22 mouse cellular contexts compared by ENCODE assay signal in genomic region chr9:110094761-110095160, GRCm38 (mm10). TPM values are rescaled to one million over a fixed set of nuclear protein-coding genes. Genes with fewer than 3 reads are reported as not detected.
DNase-seq lines count a peak whose midpoint lies in the region; ATAC-seq and TF ChIP-seq lines count a peak whose summit lies in the region.
"Had no signal": no experiment of that assay in that cellular context is flagged by ENCODE, and none has a peak within 500 bp of the region (broad histone marks: within the 10 kb centered on the region; RNA-seq: fewer than 3 reads in every experiment).

No protein-coding gene starts in this region.

- no peaks in the 10 kb centered on the region for H3K27me3 ChIP-seq in midbrain, postnatal 0 days (ENCODE audit: insufficient read depth, low read length)
- H3K27me3 ChIP-seq in midbrain, embryonic 16.5 days (ENCODE audit: control insufficient read depth, insufficient read depth, low read depth, low read length), result no peaks in the 10 kb centered on the region
- H3K27me3 ChIP-seq in stomach, postnatal 0 days (ENCODE audit: control insufficient read depth, insufficient read depth, low read length), result no peaks in the 10 kb centered on the region
- no peaks in the 10 kb centered on the region for H3K27me3 ChIP-seq in liver, postnatal 0 days (ENCODE audit: insufficient read depth, low read length)
- H3K27me3 ChIP-seq: embryonic facial prominence, embryonic 13.5 days; forebrain, embryonic 12.5 days; heart, embryonic 15.5 days; hindbrain, embryonic 15.5 days had no signal

- no peaks in the 10 kb centered on the region for H3K4me1 ChIP-seq in midbrain, postnatal 0 days (ENCODE audit: insufficient read depth, low read length)
- no peaks in the 10 kb centered on the region for H3K4me1 ChIP-seq in midbrain, embryonic 16.5 days (ENCODE audit: control insufficient read depth, insufficient read depth, low read length)
- no peaks in the 10 kb centered on the region for H3K4me1 ChIP-seq in stomach, postnatal 0 days (replicated peaks; ENCODE audit: control insufficient read depth, insufficient read depth)
- H3K4me1 ChIP-seq in liver, postnatal 0 days (ENCODE audit: insufficient read depth), result no peaks in the 10 kb centered on the region; the same call in 1 of the 2 replicates
- H3K4me1 ChIP-seq: embryonic facial prominence, embryonic 13.5 days; forebrain, embryonic 12.5 days; hindbrain, embryonic 15.5 days had no signal

- H3K9ac ChIP-seq in midbrain, postnatal 0 days (replicated peaks; ENCODE audit: low read length, poor library complexity, severe bottlenecking), result no peak overlapping the region
- no peak overlapping the region for H3K9ac ChIP-seq in midbrain, embryonic 16.5 days (ENCODE audit: low read depth, low read length)
- H3K9ac ChIP-seq in stomach, postnatal 0 days (ENCODE audit: low read length), result no peak overlapping the region
- no peak overlapping the region for H3K9ac ChIP-seq in liver, postnatal 0 days (replicated peaks)
- H3K9ac ChIP-seq: embryonic facial prominence, embryonic 13.5 days; forebrain, embryonic 12.5 days; heart, embryonic 15.5 days; hindbrain, embryonic 15.5 days had no signal

- ATAC-seq in midbrain, postnatal 0 days (ENCODE audit: low FRiP score), result no peak
- ATAC-seq in midbrain, embryonic 16.5 days, result no peak
- no peak for ATAC-seq in stomach, postnatal 0 days (ENCODE audit: low FRiP score, low TSS enrichment)
- ATAC-seq in liver, postnatal 0 days, result no peak
- ATAC-seq: activated CD4-positive, CD25-positive, alpha-beta regulatory T cell, adult 4 months; forebrain, embryonic 16.5 days had no signal

- WGBS in midbrain, postnatal 0 days, result 97% methylated on average over 4 of the region's 4 CpGs
- WGBS in midbrain, embryonic 16.5 days, result 96% methylated on average over 4 of the region's 4 CpGs
- WGBS in stomach, postnatal 0 days, result 95% methylated on average over 4 of the region's 4 CpGs
- 93% methylated on average over 4 of the region's 4 CpGs for WGBS in liver, postnatal 0 days (ENCODE audit: insufficient replicate concordance)

- no peak for DNase-seq in gastrocnemius, adult 2 months
- DNase-seq in gastrocnemius, postnatal 4 days (ENCODE audit: low spot score in 2 of 2), result no peak
- DNase-seq in layer of hippocampus, adult 2 months (ENCODE audit: low spot score in 2 of 2), result no peak
- no peak for DNase-seq in layer of hippocampus, adult 9-10 months (ENCODE audit: low spot score)
- no peak for DNase-seq in midbrain, postnatal 0 days (ENCODE audit: low spot score)
- DNase-seq in stomach, postnatal 0 days (ENCODE audit: low spot score), result no peak
- DNase-seq in liver, postnatal 0 days, result no peak
- DNase-seq: adrenal gland, postnatal 14 days; B cell, adult 2 months; cerebellum, adult 11-12 months; cerebellum, adult 9-11 months; cerebellum, postnatal 36 days; gastrocnemius, postnatal 25 days; heart, adult 11 months had no signal

- peaks cover 64% of the 10 kb centered on the region for H3K36me3 ChIP-seq in midbrain, postnatal 0 days (ENCODE audit: insufficient read depth, low read length)
- peaks cover 67% of the 10 kb centered on the region for H3K36me3 ChIP-seq in midbrain, embryonic 16.5 days (ENCODE audit: control insufficient read depth, insufficient read depth, low read length)
- peaks cover 30% of the 10 kb centered on the region for H3K36me3 ChIP-seq in stomach, postnatal 0 days (ENCODE audit: control insufficient read depth, insufficient read depth, low read length)
- peaks cover 61% of the 10 kb centered on the region for H3K36me3 ChIP-seq in liver, postnatal 0 days (replicated peaks; ENCODE audit: insufficient read depth, low read length)

- TF ChIP-seq CTCF in gastrocnemius, adult 2 months (IDR thresholded peaks at IDR 0.05), result peak; percentile 2; the same call in 1 of the 2 replicates
- TF ChIP-seq CTCF in layer of hippocampus, adult 2 months (conservative IDR thresholded peaks at IDR 0.05), result peak; percentile 39
- TF ChIP-seq CTCF in midbrain, postnatal 0 days (IDR thresholded peaks at IDR 0.05), result peak; percentile 37; the same call in 1 of the 2 replicates
- TF ChIP-seq CTCF in stomach, postnatal 0 days (IDR thresholded peaks at IDR 0.05; ENCODE audit: low read depth), result 0 out of 2 replicates have a peak, but pooled peaks have one; percentile 2
- TF ChIP-seq CTCF in liver, postnatal 0 days (IDR thresholded peaks at IDR 0.05; ENCODE audit: low read depth), result no peak

- intact Hi-C loops in gastrocnemius, adult 2 months (cut with DNase I), result no loop called here

- no peaks in the 10 kb centered on the region for H3K9me3 ChIP-seq in midbrain, postnatal 0 days (ENCODE audit: low read length)
- H3K9me3 ChIP-seq in midbrain, embryonic 16.5 days (replicated peaks; ENCODE audit: control insufficient read depth, low read length, poor library complexity, severe bottlenecking), result no peaks in the 10 kb centered on the region
- H3K9me3 ChIP-seq in stomach, postnatal 0 days (ENCODE audit: control insufficient read depth, low read length), result no peaks in the 10 kb centered on the region
- no peaks in the 10 kb centered on the region for H3K9me3 ChIP-seq in liver, postnatal 0 days (ENCODE audit: low read length)
- H3K9me3 ChIP-seq: embryonic facial prominence, embryonic 13.5 days; forebrain, embryonic 12.5 days; heart, embryonic 15.5 days; hindbrain, embryonic 15.5 days had no signal

- no peak overlapping the region for H3K4me2 ChIP-seq in midbrain, postnatal 0 days (ENCODE audit: low read depth, low read length, poor library complexity, severe bottlenecking)
- no peak overlapping the region for H3K4me2 ChIP-seq in midbrain, embryonic 16.5 days (ENCODE audit: low read length)
- H3K4me2 ChIP-seq in stomach, postnatal 0 days (replicated peaks; ENCODE audit: low read depth), result no peak overlapping the region
- H3K4me2 ChIP-seq in liver, postnatal 0 days (ENCODE audit: low read depth, low read length), result no peak overlapping the region
- H3K4me2 ChIP-seq: embryonic facial prominence, embryonic 13.5 days; forebrain, embryonic 12.5 days; heart, embryonic 11.5 days; heart, embryonic 15.5 days; hindbrain, embryonic 15.5 days had no signal

- no peak overlapping the region for H3K4me3 ChIP-seq in gastrocnemius, adult 2 months
- H3K4me3 ChIP-seq in layer of hippocampus, adult 2 months, result no peak overlapping the region
- no peak overlapping the region for H3K4me3 ChIP-seq in midbrain, postnatal 0 days (ENCODE audit: low read depth, low read length)
- H3K4me3 ChIP-seq in midbrain, embryonic 16.5 days (ENCODE audit: low read depth, low read length), result no peak overlapping the region
- H3K4me3 ChIP-seq in stomach, postnatal 0 days (ENCODE audit: low read depth, low read length), result no peak overlapping the region
- no peak overlapping the region for H3K4me3 ChIP-seq in liver, postnatal 0 days (ENCODE audit: low read depth, low read length)
- H3K4me3 ChIP-seq: embryonic facial prominence, embryonic 13.5 days; forebrain, embryonic 12.5 days; heart, embryonic 15.5 days; hindbrain, embryonic 15.5 days had no signal

- no peak overlapping the region for H3K27ac ChIP-seq in gastrocnemius, adult 2 months
- no peak overlapping the region for H3K27ac ChIP-seq in layer of hippocampus, adult 2 months
- no peak overlapping the region for H3K27ac ChIP-seq in midbrain, postnatal 0 days (ENCODE audit: low read depth, low read length)
- no peak overlapping the region for H3K27ac ChIP-seq in midbrain, embryonic 16.5 days (ENCODE audit: low read length)
- H3K27ac ChIP-seq in stomach, postnatal 0 days (replicated peaks), result no peak overlapping the region
- H3K27ac ChIP-seq in liver, postnatal 0 days (ENCODE audit: low read depth), result no peak overlapping the region
- H3K27ac ChIP-seq: embryonic facial prominence, embryonic 13.5 days; forebrain, embryonic 12.5 days; heart, embryonic 15.5 days; hindbrain, embryonic 15.5 days had no signal

- no peak for TF ChIP-seq EP300 in stomach, postnatal 0 days (optimal IDR thresholded peaks at IDR 0.05)
- TF ChIP-seq EP300 in liver, postnatal 0 days (IDR thresholded peaks at IDR 0.05; ENCODE audit: low read depth), result no peak

RNA-seq across cellular contexts. Expression of gene Smarcc1, which starts 22.7 kb away (rescaled TPM):
- total RNA-seq in gastrocnemius, adult 2 months (2021), result 10 to 100 TPM; 21.0 to 25.6 TPM
- 10 to 100 TPM; 63.1 to 72.3 TPM for total RNA-seq in gastrocnemius, postnatal 4 days (2021)
- total RNA-seq in layer of hippocampus, adult 2 months (2021), result 10 to 100 TPM; 59.7 to 60.3 TPM
- 34.0 and 42.3 TPM in 2 replicates for total RNA-seq in midbrain, postnatal 0 days (2014; rRNA removed)
- 49.9 and 57.9 TPM in 2 replicates for polyA plus RNA-seq in midbrain, postnatal 0 days (2015; fragmentation: Nextera tagmentation; extraction: Ambion mirVana)
- 80.0 and 105 TPM in 2 replicates for polyA plus RNA-seq in midbrain, embryonic 16.5 days (2015; fragmentation: Nextera tagmentation; extraction: Ambion mirVana)
- 23.1 and 26.6 TPM in 2 replicates for polyA plus RNA-seq in stomach, postnatal 0 days (2015; fragmentation: Nextera tagmentation; extraction: Ambion mirVana)
- polyA plus RNA-seq in liver, postnatal 0 days (2015; fragmentation: Nextera tagmentation; extraction: Ambion mirVana), result 13.5 and 18.5 TPM in 2 replicates

RNA-seq across cellular contexts. Expression of gene Dhx30, which starts 22.9 kb away (rescaled TPM):
- 10 to 100 TPM; 28.2 to 35.5 TPM for total RNA-seq in gastrocnemius, adult 2 months (2021)
- total RNA-seq in gastrocnemius, postnatal 4 days (2021), result 10 to 100 TPM; 58.0 to 69.6 TPM
- total RNA-seq in layer of hippocampus, adult 2 months (2021), result 100 to 1,000 TPM; 158 to 163 TPM
- total RNA-seq in midbrain, postnatal 0 days (2014; rRNA removed), result 136 and 145 TPM in 2 replicates
- polyA plus RNA-seq in midbrain, postnatal 0 days (2015; fragmentation: Nextera tagmentation; extraction: Ambion mirVana), result 129 and 130 TPM in 2 replicates
- polyA plus RNA-seq in midbrain, embryonic 16.5 days (2015; fragmentation: Nextera tagmentation; extraction: Ambion mirVana), result 177 and 187 TPM in 2 replicates
- 43.5 and 44.2 TPM in 2 replicates for polyA plus RNA-seq in stomach, postnatal 0 days (2015; fragmentation: Nextera tagmentation; extraction: Ambion mirVana)
- polyA plus RNA-seq in liver, postnatal 0 days (2015; fragmentation: Nextera tagmentation; extraction: Ambion mirVana), result 19.0 and 24.8 TPM in 2 replicates
